Comparison of ENCODE assay signal across 8 mouse cellular contexts in genomic region chr5:135011809-135012613, GRCm38 (mm10). TPM values are rescaled to one million over a fixed set of nuclear protein-coding genes. Genes with fewer than 3 reads are reported as not detected.
DNase-seq lines count a peak whose midpoint lies in the region; ATAC-seq and TF ChIP-seq lines count a peak whose summit lies in the region.

No protein-coding gene starts in this region.

- 25% methylated on average over 26 of the region's 26 CpGs for WGBS in lung, embryonic 14.5 days
- 29% methylated on average over 26 of the region's 26 CpGs for WGBS in forebrain, embryonic 12.5 days
- WGBS in neural tube, embryonic 13.5 days = 31% methylated on average over 26 of the region's 26 CpGs

- H3K9me3 ChIP-seq in lung, embryonic 14.5 days (ENCODE audit: low read depth, low read length) = no peaks in the 10 kb centered on the region
- no peaks in the 10 kb centered on the region for H3K9me3 ChIP-seq in forebrain, embryonic 12.5 days
- H3K9me3 ChIP-seq in neural tube, embryonic 13.5 days = no peaks in the 10 kb centered on the region

- H3K27ac ChIP-seq in lung, embryonic 14.5 days (ENCODE audit: low read depth) = no peak overlapping the region
- H3K27ac ChIP-seq in forebrain, embryonic 12.5 days = no peak overlapping the region
- H3K27ac ChIP-seq in neural tube, embryonic 13.5 days (replicated peaks) = 0 out of 2 replicates have a peak overlapping the region, but pooled peaks have one; percentile 14

- ATAC-seq in lung, embryonic 14.5 days (ENCODE audit: insufficient read depth) = no peak
- no peak for ATAC-seq in forebrain, embryonic 12.5 days (ENCODE audit: low FRiP score)
- ATAC-seq in neural tube, embryonic 13.5 days (ENCODE audit: low read depth) = no peak

- no peaks in the 10 kb centered on the region for H3K36me3 ChIP-seq in lung, embryonic 14.5 days (ENCODE audit: insufficient read depth)
- H3K36me3 ChIP-seq in forebrain, embryonic 12.5 days (replicated peaks) = no peaks in the 10 kb centered on the region
- no peaks in the 10 kb centered on the region for H3K36me3 ChIP-seq in neural tube, embryonic 13.5 days

- DNase-seq in lung, embryonic 14.5 days = no peak
- no peak for DNase-seq in lung, postnatal 25 days (ENCODE audit: low spot score)
- DNase-seq in kidney, postnatal 4 days = peak; percentile 43 to 55
- DNase-seq in urinary bladder, adult 2 months (ENCODE audit: low spot score) = no peak
- DNase-seq in adrenal gland, postnatal 4 days (ENCODE audit: low spot score in 2 of 2) = no peak
- no peak for DNase-seq in Muller cell, postnatal 12 days (ENCODE audit: inconsistent ontology term)

- no peak for TF ChIP-seq CTCF in lung, embryonic 14.5 days (IDR thresholded peaks at IDR 0.05; ENCODE audit: low read depth)

- H3K4me3 ChIP-seq in lung, embryonic 14.5 days (ENCODE audit: low read depth, low read length) = peak overlapping the region; percentile 24
- no peak overlapping the region; the same call in 1 of the 2 replicates for H3K4me3 ChIP-seq in forebrain, embryonic 12.5 days (replicated peaks)
- peak overlapping the region; percentile 20 for H3K4me3 ChIP-seq in neural tube, embryonic 13.5 days

- H3K4me2 ChIP-seq in lung, embryonic 14.5 days = peak overlapping the region; percentile 52
- peak overlapping the region; percentile 13; the same call in 1 of the 2 replicates for H3K4me2 ChIP-seq in forebrain, embryonic 12.5 days
- H3K4me2 ChIP-seq in neural tube, embryonic 13.5 days = peak overlapping the region; percentile 36

- peaks cover 22% of the 10 kb centered on the region for H3K4me1 ChIP-seq in lung, embryonic 14.5 days (ENCODE audit: insufficient read depth)
- peaks cover 42% of the 10 kb centered on the region for H3K4me1 ChIP-seq in forebrain, embryonic 12.5 days
- H3K4me1 ChIP-seq in neural tube, embryonic 13.5 days (replicated peaks) = peaks cover 41% of the 10 kb centered on the region

- no peaks in the 10 kb centered on the region for H3K27me3 ChIP-seq in lung, embryonic 14.5 days (ENCODE audit: insufficient read depth, low read length)
- peaks cover 13% of the 10 kb centered on the region; the same call in 1 of the 2 replicates for H3K27me3 ChIP-seq in forebrain, embryonic 12.5 days
- H3K27me3 ChIP-seq in neural tube, embryonic 13.5 days = no peaks in the 10 kb centered on the region

- peak overlapping the region; percentile 32; the same call in 1 of the 2 replicates for H3K9ac ChIP-seq in lung, embryonic 14.5 days
- H3K9ac ChIP-seq in forebrain, embryonic 12.5 days = no peak overlapping the region
- H3K9ac ChIP-seq in neural tube, embryonic 13.5 days = peak overlapping the region; percentile 44

RNA-seq across cellular contexts. Expression of gene Abhd11, which starts 3.1 kb away (rescaled TPM):
- polyA plus RNA-seq in lung, embryonic 14.5 days (2014; fragmentation: Nextera tagmentation; extraction: Ambion mirVana) = 60.0 and 71.0 TPM in 2 replicates
- 42.3 and 43.1 TPM in 2 replicates for polyA plus RNA-seq in forebrain, embryonic 12.5 days (2016; fragmentation: Nextera tagmentation; extraction: Ambion mirVana)
- 63.6 and 72.2 TPM in 2 replicates for polyA plus RNA-seq in neural tube, embryonic 13.5 days (2015; fragmentation: Nextera tagmentation; extraction: Ambion mirVana)
- 50.0 and 69.5 TPM in 2 replicates for polyA plus RNA-seq in urinary bladder, adult 2 months (2012; rRNA removed)
- 10 to 100 TPM; 54.9 to 55.5 TPM for total RNA-seq in adrenal gland, postnatal 4 days (2021)

RNA-seq across cellular contexts. Expression of gene Stx1a, which starts 11.3 kb away (rescaled TPM):
- 13.2 and 14.5 TPM in 2 replicates for polyA plus RNA-seq in lung, embryonic 14.5 days (2014; fragmentation: Nextera tagmentation; extraction: Ambion mirVana)
- polyA plus RNA-seq in forebrain, embryonic 12.5 days (2016; fragmentation: Nextera tagmentation; extraction: Ambion mirVana) = 21.8 and 22.3 TPM in 2 replicates
- 76.8 and 90.9 TPM in 2 replicates for polyA plus RNA-seq in neural tube, embryonic 13.5 days (2015; fragmentation: Nextera tagmentation; extraction: Ambion mirVana)
- polyA plus RNA-seq in urinary bladder, adult 2 months (2012; rRNA removed) = 9.6 and 11.5 TPM in 2 replicates
- 10 to 100 TPM; 17.5 to 20.3 TPM for total RNA-seq in adrenal gland, postnatal 4 days (2021)

RNA-seq across cellular contexts. Expression of gene Cldn3, which starts 26.0 kb away (rescaled TPM):
- 137 and 139 TPM in 2 replicates for polyA plus RNA-seq in lung, embryonic 14.5 days (2014; fragmentation: Nextera tagmentation; extraction: Ambion mirVana)
- polyA plus RNA-seq in forebrain, embryonic 12.5 days (2016; fragmentation: Nextera tagmentation; extraction: Ambion mirVana) = 6.3 and 7.6 TPM in 2 replicates
- polyA plus RNA-seq in neural tube, embryonic 13.5 days (2015; fragmentation: Nextera tagmentation; extraction: Ambion mirVana) = 0.81 and 2.4 TPM in 2 replicates
- 0.15 and 0.17 TPM in 2 replicates for polyA plus RNA-seq in urinary bladder, adult 2 months (2012; rRNA removed)
- total RNA-seq in adrenal gland, postnatal 4 days (2021) = 1 to 10 TPM; 8.6 to 9.4 TPM

RNA-seq across cellular contexts. Expression of gene Dnajc30, which starts 52.0 kb away (rescaled TPM):
- polyA plus RNA-seq in lung, embryonic 14.5 days (2014; fragmentation: Nextera tagmentation; extraction: Ambion mirVana) = 31.9 and 33.2 TPM in 2 replicates
- 27.9 TPM in 2 replicates for polyA plus RNA-seq in forebrain, embryonic 12.5 days (2016; fragmentation: Nextera tagmentation; extraction: Ambion mirVana)
- polyA plus RNA-seq in neural tube, embryonic 13.5 days (2015; fragmentation: Nextera tagmentation; extraction: Ambion mirVana) = 35.5 and 37.1 TPM in 2 replicates
- polyA plus RNA-seq in urinary bladder, adult 2 months (2012; rRNA removed) = 25.3 and 28.1 TPM in 2 replicates
- 10 to 100 TPM; 27.9 to 28.8 TPM for total RNA-seq in adrenal gland, postnatal 4 days (2021)

RNA-seq across cellular contexts. Expression of gene Bud23, which starts 52.7 kb away (rescaled TPM):
- polyA plus RNA-seq in lung, embryonic 14.5 days (2014; fragmentation: Nextera tagmentation; extraction: Ambion mirVana) = 102 and 116 TPM in 2 replicates
- polyA plus RNA-seq in forebrain, embryonic 12.5 days (2016; fragmentation: Nextera tagmentation; extraction: Ambion mirVana) = 111 and 125 TPM in 2 replicates
- 83.0 and 93.7 TPM in 2 replicates for polyA plus RNA-seq in neural tube, embryonic 13.5 days (2015; fragmentation: Nextera tagmentation; extraction: Ambion mirVana)
- 51.2 and 54.6 TPM in 2 replicates for polyA plus RNA-seq in urinary bladder, adult 2 months (2012; rRNA removed)
- total RNA-seq in adrenal gland, postnatal 4 days (2021) = 10 to 100 TPM; 49.7 to 50.1 TPM

Comparison
In these comparisons a context has a peak if more than half of its experiments do, and no peak if none do; other contexts are left out.
1. DNase-seq: peak in kidney, postnatal 4 days (2 of 2); none in lung, embryonic 14.5 days (single experiment), lung, postnatal 25 days (single experiment), urinary bladder, adult 2 months (single experiment), adrenal gland, postnatal 4 days (0 of 2) and Muller cell, postnatal 12 days (single experiment).
2. RNA of gene Cldn3, which starts 26.0 kb away (polyA plus RNA-seq): 137 to 139 TPM in lung, embryonic 14.5 days; 6.3 to 7.6 TPM in forebrain, embryonic 12.5 days, 0.81 to 2.4 TPM in neural tube, embryonic 13.5 days and 0.15 to 0.17 TPM in urinary bladder, adult 2 months; every median in the first group is over 10 times any median in the second.
3. Peak in every context shown above with its lines, with median percentiles within 50 percentile points of each other: H3K4me2 ChIP-seq.